Mouse (Mus musculus) kidney, postnatal 14 days (tissue): ENCODE measurements around the gene Plxnb3.
"Not testable (repeated sequence)": the region's sequence is repeated elsewhere in the genome, so short reads cannot be mapped to it uniquely, and the experiment has no call there.

Experiments
- DNase-seq: peaks from one replicate; pipeline ENCODE4 v3.0.0; 2022; ENCODE audit warnings: mixed read lengths

Gene Plxnb3

GRCm38 (mm10) chrX:73756334-73757140 lies at the start of gene Plxnb3:
Gene Plxnb3, plus strand, starts transcription at chrX:73757090.
- DNase-seq: no peak

GRCm38 (mm10) chrX:73715476-73716108 lies 41.3 kb upstream of the Plxnb3 start:
- peak; percentile 48 for DNase-seq

DNA sequence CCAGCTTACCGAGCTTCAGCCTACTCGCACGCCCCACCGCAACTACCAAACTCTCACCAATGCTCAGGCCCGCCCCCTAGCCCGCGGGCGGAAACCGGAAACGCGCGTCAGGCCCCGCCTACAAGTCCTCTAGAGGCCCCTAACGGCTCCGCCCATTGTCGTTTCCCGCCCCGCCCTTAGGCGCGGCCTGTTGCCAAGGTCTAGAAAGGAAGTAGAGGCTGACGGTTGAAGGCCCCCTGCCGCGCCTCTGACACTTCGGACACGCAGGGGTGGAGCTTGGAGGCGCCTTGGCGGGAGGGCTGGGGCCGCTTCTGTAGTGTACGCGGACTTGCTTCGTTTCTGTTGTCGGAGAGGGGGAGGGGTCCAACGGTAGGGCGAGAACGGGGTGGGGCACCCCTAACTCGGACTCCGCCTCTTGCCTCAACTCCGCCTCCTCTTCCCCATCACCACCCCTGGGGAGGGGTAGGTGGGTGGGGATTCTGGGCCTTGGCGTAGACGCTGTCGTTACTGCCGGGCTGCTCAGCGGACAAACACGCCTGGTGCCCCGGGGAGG lies 40.7 kb upstream of the Plxnb3 start, which contains the start of the genes Bcap31 and Abcd1:
Bcap31 (minus strand) TSS at position 67 of the 553 bp plus-strand sequence.
Abcd1 (plus strand) TSS at position 489 of the 553 bp plus-strand sequence.
- DNase-seq: peak; percentile 96

DNA sequence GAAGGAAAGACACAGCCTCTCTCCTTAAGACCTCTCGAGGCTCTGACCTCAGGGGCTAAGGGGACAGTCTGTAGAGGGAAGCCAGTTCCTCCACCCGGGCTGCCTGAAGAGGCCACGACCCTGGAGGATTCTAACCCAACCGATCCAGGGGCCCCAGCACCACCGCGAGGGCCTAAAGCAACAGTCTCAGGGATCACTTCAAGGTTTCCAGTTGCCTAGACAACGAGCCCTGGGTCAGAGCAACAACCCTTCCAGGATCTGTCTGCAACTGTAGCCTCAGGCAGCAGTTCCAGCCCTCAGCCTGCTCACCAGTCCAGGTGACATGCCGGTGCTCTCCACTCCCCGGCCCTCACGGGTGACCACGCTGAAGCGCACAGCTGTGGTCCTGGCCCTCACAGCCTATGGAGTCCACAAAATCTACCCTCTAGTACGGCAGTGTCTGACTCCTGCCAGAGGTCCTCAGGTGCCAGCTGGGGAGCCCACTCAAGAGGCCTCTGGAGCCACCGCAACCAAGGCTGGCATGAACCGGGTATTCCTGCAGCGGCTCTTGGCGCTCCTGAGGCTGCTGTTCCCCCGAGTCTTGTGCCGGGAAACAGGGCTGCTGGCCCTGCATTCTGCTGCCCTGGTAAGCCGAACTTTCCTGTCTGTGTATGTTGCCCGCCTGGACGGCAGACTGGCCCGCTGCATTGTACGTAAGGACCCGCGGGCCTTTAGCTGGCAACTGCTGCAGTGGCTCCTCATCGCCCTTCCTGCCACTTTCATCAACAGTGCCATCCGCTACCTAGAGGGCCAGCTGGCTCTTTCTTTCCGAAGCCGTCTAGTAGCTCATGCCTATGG lies 40.0 kb upstream of the Plxnb3 start:
- DNase-seq: peak; percentile 2

DNA sequence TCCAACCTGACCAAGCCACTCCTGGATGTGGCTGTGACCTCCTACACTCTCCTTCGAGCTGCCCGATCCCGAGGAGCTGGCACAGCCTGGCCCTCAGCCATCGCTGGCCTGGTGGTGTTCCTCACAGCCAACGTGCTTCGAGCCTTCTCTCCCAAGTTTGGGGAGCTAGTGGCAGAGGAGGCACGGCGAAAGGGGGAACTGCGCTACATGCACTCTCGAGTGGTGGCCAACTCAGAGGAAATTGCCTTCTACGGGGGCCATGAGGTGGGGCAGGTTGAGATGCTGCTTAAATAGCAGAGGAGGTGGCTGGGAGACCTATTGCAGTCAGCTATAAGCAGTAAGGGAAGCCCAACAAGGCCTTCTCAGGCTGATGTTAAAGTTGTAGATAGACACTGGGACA lies 39.2 kb upstream of the Plxnb3 start:
- peak; percentile 5 for DNase-seq

GRCm38 (mm10) chrX:73718271-73718670 lies 38.6 kb upstream of the Plxnb3 start:
- no peak for DNase-seq

- peak; percentile 43 for DNase-seq
Observed at GRCm38 (mm10) chrX:73718686-73719362, 38.1 kb upstream of the Plxnb3 start.

DNA sequence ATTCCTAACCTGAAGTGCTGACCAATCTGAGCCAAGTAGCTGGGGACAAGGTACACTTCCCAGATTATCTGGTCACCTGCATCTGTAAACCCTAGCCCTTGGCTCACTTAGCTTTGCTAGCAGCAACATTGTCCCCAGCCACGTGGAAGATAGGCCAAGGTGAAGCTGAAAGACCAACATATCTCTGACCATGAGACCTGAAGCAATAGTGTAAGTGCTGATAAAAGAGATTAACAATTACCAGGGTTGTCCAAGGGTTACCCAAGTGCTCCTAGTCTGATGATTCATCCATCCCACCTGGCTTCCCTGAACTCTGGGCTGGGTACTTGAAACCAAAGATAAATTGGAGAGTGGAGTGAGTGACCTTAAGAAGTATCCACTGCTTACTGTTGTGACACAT lies 26.0 kb upstream of the Plxnb3 start:
- DNase-seq: no peak

- no peak for DNase-seq
Observed at GRCm38 (mm10) chrX:73738155-73738554, 18.7 kb upstream of the Plxnb3 start.

DNA sequence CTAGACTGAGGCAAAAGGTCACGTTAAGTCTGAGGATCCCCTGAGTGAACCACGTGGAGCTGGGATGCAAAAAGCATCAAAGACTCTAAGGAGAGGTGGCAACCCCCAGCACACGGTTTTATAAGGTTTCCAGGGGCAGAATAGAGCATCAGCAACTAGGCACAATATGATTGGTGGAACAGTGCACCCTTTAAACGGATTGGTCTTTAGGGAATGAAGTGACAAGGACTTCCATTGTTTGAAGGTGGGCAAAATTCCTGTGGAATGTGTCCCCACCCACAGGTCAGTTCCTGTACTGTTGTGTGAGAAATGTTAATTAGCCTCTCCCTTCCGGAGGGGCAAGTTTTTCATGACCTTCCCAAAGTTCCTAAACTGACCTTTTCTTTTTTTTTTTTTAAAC lies 17.7 kb upstream of the Plxnb3 start:
- no peak for DNase-seq

DNA sequence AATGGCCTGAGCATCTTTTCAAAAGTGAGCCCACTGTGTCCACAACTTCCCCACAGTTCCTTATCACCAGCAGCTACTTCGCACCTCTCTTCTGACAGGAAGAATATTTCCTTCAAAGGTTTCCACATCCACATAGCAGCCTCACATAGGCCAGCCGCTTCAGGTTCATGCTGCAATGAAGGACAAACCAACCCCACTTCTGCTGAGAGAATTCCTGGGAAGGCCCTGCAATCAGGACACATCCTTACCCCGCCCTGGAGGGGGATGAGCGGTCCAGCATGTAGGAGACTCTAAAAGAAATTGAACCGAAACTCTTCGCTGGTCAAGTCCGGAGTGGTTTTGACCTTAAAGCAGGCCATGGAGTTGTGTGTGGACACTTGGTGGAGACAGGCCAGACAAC lies 17.0 kb upstream of the Plxnb3 start:
- DNase-seq: not testable (repeated sequence)

DNA sequence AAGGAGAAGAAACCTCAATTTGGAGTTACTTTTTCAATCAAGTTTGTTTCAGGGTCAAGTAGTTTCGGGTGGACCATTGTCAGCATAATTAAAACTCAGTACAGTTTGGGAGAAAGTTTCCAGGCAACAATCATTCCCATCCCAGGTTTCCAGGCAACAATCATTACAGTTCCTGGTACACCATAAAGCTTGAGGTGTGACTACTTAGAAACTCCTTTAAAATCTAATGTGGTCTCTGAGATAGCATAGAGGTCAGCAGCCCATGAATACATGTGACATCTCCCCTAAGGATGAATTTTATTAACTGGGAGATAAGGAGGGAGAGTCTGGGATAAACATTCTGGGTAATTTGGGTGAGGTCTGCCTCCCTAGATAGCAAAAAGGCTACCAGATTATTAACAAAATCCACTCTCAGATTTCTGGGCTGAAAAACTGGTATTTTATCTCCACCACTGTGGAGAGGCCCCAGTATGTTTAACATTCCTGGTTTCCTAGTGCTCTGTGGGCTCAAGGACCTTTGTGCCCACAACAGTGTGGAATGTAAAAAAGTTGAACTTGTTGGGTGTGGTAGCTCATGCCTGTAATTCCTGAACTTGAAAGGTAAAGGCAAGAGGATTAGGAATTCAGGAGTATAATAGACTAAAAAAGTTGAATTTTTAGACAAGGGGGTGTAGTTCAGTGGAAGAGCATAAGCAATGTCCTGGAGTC lies 12.0 kb upstream of the Plxnb3 start:
- DNase-seq: no peak

GRCm38 (mm10) chrX:73748977-73749376 lies 7.9 kb upstream of the Plxnb3 start:
- DNase-seq: no peak

DNA sequence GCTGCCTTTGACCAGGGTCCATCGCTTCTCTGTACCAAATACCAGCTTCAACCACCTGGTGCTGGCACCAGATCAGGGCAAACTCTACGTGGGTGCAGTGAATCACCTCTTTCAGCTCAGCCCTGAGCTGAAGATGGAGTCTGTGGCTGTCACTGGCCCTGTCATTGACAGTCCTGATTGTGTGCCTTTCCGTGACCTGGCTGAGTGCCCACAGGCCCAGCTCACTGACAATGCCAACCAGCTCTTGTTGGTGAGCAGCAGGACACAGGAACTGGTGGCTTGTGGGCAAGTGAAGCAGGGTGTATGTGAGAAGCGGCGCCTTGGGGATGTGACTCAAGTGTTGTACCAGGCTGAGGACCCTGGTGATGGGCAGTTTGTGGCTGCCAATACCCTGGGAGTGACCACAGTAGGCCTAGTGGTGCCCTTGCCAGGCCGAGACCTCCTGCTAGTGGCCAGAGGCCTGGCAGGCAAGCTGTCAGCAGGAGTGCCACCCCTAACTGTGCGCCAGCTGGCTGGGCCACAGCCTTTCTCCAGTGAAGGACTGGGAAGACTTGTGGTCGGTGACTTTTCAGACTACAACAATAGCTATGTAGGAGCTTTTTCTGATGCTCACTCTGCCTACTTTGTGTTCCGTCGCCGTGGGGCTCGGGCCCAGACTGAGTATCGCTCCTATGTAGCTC lies 1.9 kb downstream of the Plxnb3 start:
- DNase-seq: no peak

DNA sequence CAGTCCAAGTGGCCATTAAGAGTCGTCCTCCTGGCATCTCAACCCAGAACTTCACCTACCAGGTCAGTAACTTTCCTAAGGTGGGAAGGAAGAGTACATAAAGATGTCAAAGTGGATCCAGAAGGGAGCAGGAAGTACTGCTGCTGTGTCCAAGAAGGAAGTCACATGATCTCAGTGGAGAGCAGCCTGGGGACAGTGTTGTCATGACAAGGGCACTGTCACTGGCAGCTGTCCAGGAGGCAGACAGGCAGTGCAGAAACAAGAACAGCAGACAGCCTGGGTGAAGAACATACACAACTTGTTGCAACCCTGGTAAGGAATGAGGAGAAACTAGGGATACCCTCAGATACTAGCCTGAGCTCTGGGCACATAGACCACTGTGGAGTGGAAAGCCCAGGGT lies 8.4 kb downstream of the Plxnb3 start:
- peak; percentile 78 for DNase-seq

DNA sequence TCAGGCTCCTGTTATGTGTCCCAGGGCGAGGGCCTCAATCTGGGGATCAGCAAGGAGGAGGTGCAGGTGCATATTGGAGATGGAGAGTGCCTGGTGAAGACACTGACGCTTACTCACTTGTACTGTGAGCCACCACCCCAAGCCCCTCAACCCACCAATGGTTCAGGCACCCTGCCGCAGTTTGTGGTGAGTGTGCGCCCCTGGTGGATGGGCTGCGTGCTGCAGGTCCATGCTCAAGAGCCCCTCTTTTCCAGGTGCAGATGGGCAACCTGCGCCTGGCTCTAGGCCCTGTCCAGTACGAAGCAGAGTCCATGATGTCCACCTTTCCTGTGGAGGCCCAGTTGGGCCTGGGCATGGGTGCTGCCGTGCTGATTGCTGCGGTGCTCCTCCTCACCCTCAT lies 10.4 kb downstream of the Plxnb3 start:
- peak; percentile 10 for DNase-seq

GRCm38 (mm10) chrX:73774168-73774760 lies 17.4 kb downstream of the Plxnb3 start, which contains the start of gene Srpk3:
Gene Srpk3, plus strand, starts transcription at chrX:73774405.
- DNase-seq: peak; percentile 11

DNA sequence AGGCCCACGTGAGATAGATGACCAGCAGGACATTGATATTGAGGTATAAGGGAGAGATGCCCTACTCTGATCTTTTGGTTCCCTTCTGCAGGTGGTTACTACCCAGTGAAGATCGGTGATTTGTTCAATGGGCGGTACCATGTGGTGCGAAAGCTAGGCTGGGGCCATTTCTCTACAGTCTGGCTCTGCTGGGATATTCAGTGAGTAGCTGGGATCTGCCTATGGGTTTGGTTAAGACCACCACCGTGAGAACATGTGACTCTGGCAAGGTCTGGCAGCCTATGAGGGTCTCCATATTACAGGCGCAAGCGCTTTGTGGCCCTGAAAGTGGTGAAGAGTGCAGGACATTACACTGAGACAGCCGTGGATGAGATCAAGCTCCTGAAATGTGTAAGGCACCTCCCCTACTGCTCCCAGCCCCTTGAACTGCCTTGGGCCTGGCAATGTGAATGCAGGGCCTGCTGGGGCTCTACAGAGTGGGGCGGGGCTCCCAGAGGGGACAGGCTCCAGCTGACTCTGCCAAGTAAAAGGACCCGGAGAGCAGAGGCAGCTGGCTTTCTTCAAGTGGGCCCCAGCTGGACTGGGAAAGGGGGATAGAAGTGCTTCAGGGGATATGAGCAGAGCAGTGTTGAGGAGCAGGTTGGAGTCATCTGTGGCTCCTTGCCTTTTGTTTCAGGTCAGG lies 18.1 kb downstream of the Plxnb3 start:
- DNase-seq: peak; percentile 41

DNA sequence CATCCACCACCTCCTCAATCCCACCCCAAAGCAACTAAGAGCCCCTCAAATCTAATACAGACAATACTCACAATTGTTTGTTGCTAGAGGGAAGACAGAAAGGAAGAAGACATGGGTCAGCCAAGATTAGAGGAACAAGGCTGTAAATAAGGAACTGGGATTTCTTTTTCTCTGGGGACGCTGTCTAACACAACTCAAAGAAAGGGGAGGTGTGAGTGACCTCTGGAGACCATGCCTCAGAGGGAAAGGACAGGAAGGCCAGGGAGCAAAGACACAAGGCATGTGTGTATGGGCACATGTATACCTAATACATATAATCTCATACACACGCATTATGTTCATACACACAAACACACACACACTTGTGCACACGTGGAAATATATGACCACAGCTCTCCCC lies 25.3 kb downstream of the Plxnb3 start:
- no peak for DNase-seq

- DNase-seq: peak; percentile 27
Observed at GRCm38 (mm10) chrX:73785666-73786065, 28.8 kb downstream of the Plxnb3 start.
